Mouse (Mus musculus) lung, postnatal 0 days (tissue): ENCODE results near the gene Casp3.

ENCODE experiments used
- CTCF ChIP-seq: IDR thresholded peaks from 2 replicates; pipeline ENCODE4 v1.5.1; 2016; ENCODE audit warnings: antibody characterized with exemption, mild to moderate bottlenecking
- EP300 ChIP-seq: IDR thresholded peaks from 2 replicates; pipeline ENCODE4 v1.6.1; 2016; ENCODE audit warnings: antibody characterized with exemption, mild to moderate bottlenecking, control low read depth

DNA sequence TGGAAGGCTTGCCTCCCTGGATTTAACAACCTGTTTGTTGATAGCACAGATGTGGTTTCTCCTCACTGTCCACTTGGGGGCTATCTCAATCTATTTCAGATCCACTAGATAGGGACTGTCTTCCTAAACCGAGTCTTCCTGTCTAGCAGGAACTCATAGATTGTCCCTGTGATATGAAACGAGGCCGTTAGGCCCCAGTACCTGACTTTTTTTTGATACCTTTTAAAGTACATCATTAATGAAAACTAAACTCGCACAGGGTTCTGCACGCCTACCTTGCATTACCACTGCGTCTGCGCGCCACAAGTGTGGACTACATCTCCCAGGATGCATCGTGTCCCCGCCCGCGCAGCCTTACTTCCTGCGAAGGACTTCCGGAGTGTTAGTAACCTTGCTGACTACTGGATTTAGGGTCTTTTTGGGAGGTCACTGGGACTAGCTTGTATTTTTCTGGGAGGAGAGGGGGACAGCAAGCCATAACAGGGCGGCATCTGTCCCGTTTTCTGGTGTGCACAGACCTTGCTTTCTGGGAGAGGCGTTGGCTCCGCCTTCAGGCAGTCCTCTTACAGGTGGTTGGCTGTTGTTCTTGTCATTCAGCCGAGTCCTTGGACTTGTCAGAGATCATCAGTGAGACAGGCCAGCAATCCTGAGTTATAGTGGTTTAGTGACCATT, 69.7 kb downstream of the Casp3 start:
- peak; percentile 76 for TF ChIP-seq CTCF
- TF ChIP-seq EP300 = no peak
